Mouse (Mus musculus): ENCODE measurements around the gene Tmem131.

DNA sequence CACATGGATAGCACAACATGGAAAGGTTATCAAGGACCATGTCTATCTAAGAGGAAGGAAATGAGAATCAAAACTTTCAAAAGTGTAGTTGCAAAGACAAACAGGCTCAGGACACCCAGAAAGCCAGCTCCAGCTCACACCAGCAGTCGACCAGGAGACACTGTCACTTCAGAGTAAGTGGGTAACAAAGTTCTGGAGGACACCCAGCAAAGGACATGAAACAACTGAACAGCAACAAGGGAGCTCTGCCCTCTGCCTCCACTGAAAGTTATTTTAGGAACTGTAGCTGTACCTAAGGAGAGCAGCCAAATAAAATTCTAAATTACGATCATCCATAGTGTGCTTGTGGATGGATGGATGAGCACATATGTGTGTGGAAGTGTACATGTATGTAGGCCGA, 56.3 kb downstream of the Tmem131 start:
- TF ChIP-seq CTCF (IDR thresholded peaks at IDR 0.05; ENCODE audit: insufficient read depth, low read depth, low read length) (no peak), POLR2A (IDR thresholded peaks at IDR 0.05; ENCODE audit: insufficient read depth, low read depth, low read length) (no peak)
